Mouse (Mus musculus) Patski (cell line): ENCODE results near the gene Gipc3. TPM values are rescaled to one million over a fixed set of nuclear protein-coding genes. Genes with fewer than 3 reads are reported as not detected.
A peak's percentile ranks its signal among the peaks of the same experiment; 100 is the strongest.

Source experiments
- ATAC-seq: fragments of 100-300 bp; one replicate; pipeline ENCODE4 v1.8.0; 2021
- CTCF ChIA-PET: fragments of 350-600 bp; sonication (Branson Sonifier 250); formaldehyde crosslinking; loops from one replicate; lab custom pipeline; 2022; ENCODE audit warnings: inconsistent platforms; lab: Charles Lee
- POLR2A ChIA-PET: fragments of 350-600 bp; sonication (Branson Sonifier 250); formaldehyde crosslinking; loops from one replicate; lab custom pipeline; 2022; ENCODE audit warnings: antibody characterized with exemption, inconsistent platforms; lab: Charles Lee
- DNase-seq: peaks from one replicate; pipeline ENCODE4 v3.0.0-alpha.2; 2011; ENCODE audit warnings: low read depth, low spot score
- H3K27me3 ChIP-seq: fragments of 371-371 bp; one replicate; pipeline ENCODE4 v1.5.1; 2021
- CTCF ChIP-seq: fragments of 100-300 bp; IDR thresholded peaks from one replicate; pipeline ENCODE4 v1.5.1; 2021
- in situ Hi-C: fragments of 300-500 bp; cut with MboI; formaldehyde crosslinking; loops from 3 replicates; pipeline ENCODE4 v1.11.1; 2018; ENCODE audit warnings: low pct_unique_long_range_greater_than_20kb, mixed read lengths
- polyA plus RNA-seq: library from polyadenylated mRNA; unstranded; gene quantifications from one replicate; pipeline ENCODE4 v1.2.3, GENCODE M21; 2021

The Gipc3 gene
- polyA plus RNA-seq, 1 experiment from 2014 or later = 0.46 TPM

- H3K27me3 ChIP-seq = no peaks in the 10 kb centered on the region
- ChIA-PET POLR2A (no interaction called here), CTCF (interaction anchor here (2.5 kb wide), 1 partner anchor 10 kb away, joined by 15 read pairs; no protein-coding TSS in a partner anchor)
- TF ChIP-seq CTCF = no peak
- ATAC-seq = no peak
- in situ Hi-C loops = no loop called here
- DNase-seq = no peak
Observed at GRCm38 (mm10) chr10:81295185-81295584, 47.9 kb downstream of the Gipc3 start.

GRCm38 (mm10) chr10:81294442-81294841 lies 48.6 kb downstream of the Gipc3 start:
- CTCF ChIA-PET = no interaction called here
- no peaks in the 10 kb centered on the region for H3K27me3 ChIP-seq
- DNase-seq (no peak), ATAC-seq (no peak)
- in situ Hi-C loops = no loop called here
- no peak for TF ChIP-seq CTCF
- POLR2A ChIA-PET = no interaction called here

- peak; percentile 12 for ATAC-seq
- ChIA-PET CTCF (interaction anchor here (0.7 to 2.3 kb wide), 20 partner anchors 8 to 97 kb away, joined by 3 to 32 read pairs (median 5); partner anchors contain the start of genes Cactin, Fzr1 and Hmg20b), POLR2A (interaction anchor here (2.1 kb wide), 1 partner anchor 27 kb away, joined by 8 read pairs; the partner anchor contains the start of gene Cactin)
- no peak for TF ChIP-seq CTCF
- H3K27me3 ChIP-seq = no peaks in the 10 kb centered on the region
- in situ Hi-C loops = no loop called here
- DNase-seq = no peak
Observed at GRCm38 (mm10) chr10:81293334-81294030, 49.6 kb downstream of the Gipc3 start.

GRCm38 (mm10) chr10:81292554-81293333 lies 50.3 kb downstream of the Gipc3 start, which contains the start of gene Pip5k1c:
Pip5k1c (plus strand) TSS chr10:81292963.
- TF ChIP-seq CTCF = no peak
- in situ Hi-C loops = no loop called here
- POLR2A ChIA-PET = interaction anchor here (0.5 to 2.1 kb wide), 2 partner anchors 28 to 700 kb away, joined by 8 read pairs; partner anchors contain the start of gene Cactin
- ATAC-seq (peak; percentile 81), DNase-seq (peak; percentile 98)
- CTCF ChIA-PET = interaction anchor here (0.7 to 2.3 kb wide), 22 partner anchors 9 to 98 kb away, joined by 3 to 32 read pairs (median 5); partner anchors contain the start of genes Cactin, Fzr1 and Hmg20b
- no peaks in the 10 kb centered on the region for H3K27me3 ChIP-seq

GRCm38 (mm10) chr10:81291511-81292104 lies 51.5 kb downstream of the Gipc3 start, which contains the start of gene Tjp3:
Tjp3 (minus strand) TSS chr10:81291581.
- in situ Hi-C loops = no loop called here
- no peak for ATAC-seq
- ChIA-PET POLR2A (interaction anchor here (2.1 kb wide), 1 partner anchor 29 kb away, joined by 8 read pairs; the partner anchor contains the start of gene Cactin), CTCF (interaction anchor here (1.0 to 2.3 kb wide), 10 partner anchors 10 to 99 kb away, joined by 3 to 32 read pairs (median 8); partner anchors contain the start of gene Hmg20b)
- no peak for TF ChIP-seq CTCF
- no peak for DNase-seq
- no peaks in the 10 kb centered on the region for H3K27me3 ChIP-seq

GRCm38 (mm10) chr10:81290698-81291460 lies 52.2 kb downstream of the Gipc3 start:
- DNase-seq = no peak
- TF ChIP-seq CTCF = no peak
- in situ Hi-C loops = no loop called here
- CTCF ChIA-PET = interaction anchor here (1.0 to 2.4 kb wide), 4 partner anchors 29 to 67 kb away, joined by 3 to 8 read pairs (median 6); partner anchors contain the start of gene Hmg20b
- ATAC-seq = no peak
- POLR2A ChIA-PET = interaction anchor here (1.1 kb wide), 1 partner anchor 67 kb away, joined by 4 read pairs; no protein-coding TSS in a partner anchor
- no peaks in the 10 kb centered on the region for H3K27me3 ChIP-seq

GRCm38 (mm10) chr10:81289811-81290210 lies 53.3 kb downstream of the Gipc3 start:
- ChIA-PET CTCF (interaction anchor here (0.7 to 2.6 kb wide), 13 partner anchors 8 to 89 kb away, joined by 3 to 28 read pairs (median 5); partner anchors contain the start of genes Fzr1 and Hmg20b), POLR2A (interaction anchor here (1.1 kb wide), 1 partner anchor 68 kb away, joined by 4 read pairs; no protein-coding TSS in a partner anchor)
- in situ Hi-C loops = loop anchor here (5.0 kb wide), 2 partner anchors 62 to 162 kb away; partner anchors contain the start of gene Hmg20b
- no peak for ATAC-seq
- TF ChIP-seq CTCF = no peak
- no peak for DNase-seq
- H3K27me3 ChIP-seq = no peaks in the 10 kb centered on the region

GRCm38 (mm10) chr10:81289278-81289677 lies 53.8 kb downstream of the Gipc3 start:
- in situ Hi-C loops = loop anchor here (5.0 kb wide), 2 partner anchors 63 to 163 kb away; partner anchors contain the start of gene Hmg20b
- H3K27me3 ChIP-seq = no peaks in the 10 kb centered on the region
- ChIA-PET POLR2A (no interaction called here), CTCF (interaction anchor here (0.7 to 2.6 kb wide), 16 partner anchors 9 to 89 kb away, joined by 3 to 28 read pairs (median 5); partner anchors contain the start of genes Fzr1 and Hmg20b)
- ATAC-seq (no peak), DNase-seq (no peak)
- no peak for TF ChIP-seq CTCF

GRCm38 (mm10) chr10:81288601-81289000 lies 54.5 kb downstream of the Gipc3 start:
- ATAC-seq (no peak), DNase-seq (no peak)
- ChIA-PET CTCF (interaction anchor here (0.8 to 2.6 kb wide), 14 partner anchors 9 to 90 kb away, joined by 3 to 28 read pairs (median 5); partner anchors contain the start of genes Fzr1 and Hmg20b), POLR2A (no interaction called here)
- in situ Hi-C loops = loop anchor here (5.0 kb wide), 2 partner anchors 64 to 164 kb away; partner anchors contain the start of gene Hmg20b
- TF ChIP-seq CTCF = no peak
- no peaks in the 10 kb centered on the region for H3K27me3 ChIP-seq
